Mouse (Mus musculus) heart, adult 2 months (tissue): ENCODE measurements around the gene Dlst. TPM values are rescaled to one million over a fixed set of nuclear protein-coding genes. Genes with fewer than 3 reads are reported as not detected.

Experiments used
- DNase-seq, 2 experiments: peaks; one replicate each; pipeline ENCODE4 v3.0.0; 2021
- H3K27ac ChIP-seq: fragments of 200-600 bp; 2 replicates; pipeline ENCODE4 v1.8.1; 2022
- H3K27me3 ChIP-seq: fragments of 200-500 bp; 2 replicates; pipeline ENCODE4 v1.6.1; 2012; ENCODE audit warnings: mild to moderate bottlenecking, low read length, inconsistent platforms, mixed read lengths; ENCODE audit not compliant: control insufficient read depth, insufficient read depth
- H3K36me3 ChIP-seq: fragments of 200-500 bp; 2 replicates; pipeline ENCODE4 v1.6.1; 2012; ENCODE audit warnings: low read length, inconsistent platforms; ENCODE audit not compliant: control insufficient read depth, insufficient read depth
- H3K4me1 ChIP-seq: fragments of 200-500 bp; 2 replicates; pipeline ENCODE4 v1.6.1; 2011; ENCODE audit warnings: low read length; ENCODE audit not compliant: control insufficient read depth, insufficient read depth
- H3K4me3 ChIP-seq: fragments of 200-600 bp; 2 replicates; pipeline ENCODE4 v1.8.1; 2022
- H3K79me2 ChIP-seq: fragments of 200-500 bp; replicated peaks from 2 replicates; pipeline ENCODE4 v1.6.1; 2012; ENCODE audit warnings: mild to moderate bottlenecking, inconsistent platforms, low read length, moderate library complexity, mixed read lengths; ENCODE audit not compliant: control insufficient read depth, insufficient read depth
- H3K9ac ChIP-seq: fragments of 200-500 bp; 2 replicates; pipeline ENCODE4 v1.6.1; 2012; ENCODE audit warnings: low read depth, mild to moderate bottlenecking, control low read depth, inconsistent platforms, low read length, mixed read lengths
- CTCF ChIP-seq: fragments of 200-600 bp; IDR thresholded peaks from 2 replicates; pipeline ENCODE4 v1.8.1; 2022; ENCODE audit warnings: antibody characterized with exemption, mild to moderate bottlenecking, moderate library complexity
- EP300 ChIP-seq: fragments of 200-500 bp; IDR thresholded peaks from 2 replicates; pipeline ENCODE4 v1.6.1; 2011; ENCODE audit warnings: low read depth, low read length, control low read depth; ENCODE audit not compliant: insufficient read depth
- POLR2A ChIP-seq: fragments of 200-500 bp; IDR thresholded peaks from 2 replicates; pipeline ENCODE4 v1.6.1; 2011; ENCODE audit warnings: mild to moderate bottlenecking, low read depth, low read length, control low read depth; ENCODE audit not compliant: insufficient read depth
- WGBS: fragments of 180-500 bp; shearing (Covaris S2); methylation state at CpG from one replicate; pipeline ENCODE4 v1.1.7; 2018; 5-methylcytosine and 5-hydroxymethylcytosine counted together
- intact Hi-C: fragments of 180-260 bp; cut with DNase I; formaldehyde crosslinking; loops from one replicate; pipeline ENCODE4 v1.15.1; 2025
- polyA plus RNA-seq: library from polyadenylated mRNA; depleted of rRNA; stranded (reverse); fragments of >200 nt; gene quantifications from 2 replicates; pipeline ENCODE4 v1.2.3, GENCODE M21; 2012
- total RNA-seq, 2 experiments: library from RNA; stranded (reverse); gene quantifications; 2 replicates each; pipeline ENCODE4 v1.2.3; 2021

The Dlst gene
- total and polyA plus RNA-seq, 3 experiments, result 423 to 715 (median 668) TPM

DNA sequence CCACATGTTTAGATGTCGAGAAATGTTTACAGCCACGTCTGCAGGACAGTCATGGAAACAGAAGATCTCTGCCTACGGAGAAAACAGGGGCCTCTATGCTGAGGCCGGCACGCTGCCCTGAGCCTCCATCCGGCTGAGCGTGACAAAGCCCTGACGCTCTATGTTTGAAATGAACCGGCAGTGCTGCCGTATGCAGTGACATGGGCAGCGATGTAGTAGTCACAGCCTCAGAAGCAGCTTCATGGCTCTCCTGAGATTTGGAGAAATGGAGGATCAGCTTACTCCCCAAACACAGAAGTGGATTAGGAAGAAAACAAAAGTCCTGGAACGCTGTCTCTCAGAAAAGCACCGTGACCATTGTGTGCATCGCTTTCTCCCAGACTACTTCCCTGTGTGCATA lies 9.6 kb upstream of the Dlst start:
- DNase-seq, result no peak
- 75% methylated on average over 14 of the region's 14 CpGs for WGBS
- no peaks in the 10 kb centered on the region for H3K79me2 ChIP-seq
- no peaks in the 10 kb centered on the region for H3K4me1 ChIP-seq
- H3K36me3 ChIP-seq, result no peaks in the 10 kb centered on the region
- H3K27ac ChIP-seq, result no peak overlapping the region
- no peaks in the 10 kb centered on the region for H3K27me3 ChIP-seq
- TF ChIP-seq POLR2A, result no peak
- TF ChIP-seq EP300, result no peak
- TF ChIP-seq CTCF, result no peak
- no peak overlapping the region for H3K4me3 ChIP-seq
- intact Hi-C loops, result no loop called here
- no peak overlapping the region for H3K9ac ChIP-seq

DNA sequence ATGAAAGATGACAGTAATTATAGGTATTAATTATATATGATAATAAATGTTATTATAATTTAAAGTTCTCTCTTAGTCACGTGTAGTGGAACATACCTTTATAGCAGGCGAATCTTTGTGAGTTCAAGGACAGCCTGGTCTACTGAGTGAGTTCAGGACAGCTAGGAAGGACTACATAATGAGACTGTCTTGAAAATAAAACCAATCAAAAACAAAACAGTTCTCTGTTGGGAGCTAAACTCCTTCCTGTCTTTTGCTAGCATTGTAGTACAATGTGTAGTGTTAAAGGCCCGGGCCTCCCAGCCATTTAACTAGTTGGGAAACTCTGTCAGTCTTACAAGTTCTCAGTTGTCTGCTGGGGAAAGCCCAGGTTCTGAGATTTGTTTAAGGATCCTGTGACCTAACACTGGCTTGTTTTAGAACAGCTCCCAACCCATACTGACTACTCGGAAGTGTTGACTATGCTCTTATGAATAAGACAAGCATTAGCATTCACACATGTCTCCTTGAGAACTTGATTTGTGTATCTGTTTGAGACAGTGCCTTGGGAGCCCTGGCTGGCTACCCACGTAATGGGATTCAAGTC lies 9.0 kb upstream of the Dlst start:
- H3K4me1 ChIP-seq, result no peaks in the 10 kb centered on the region
- no peak overlapping the region for H3K27ac ChIP-seq
- no peaks in the 10 kb centered on the region for H3K27me3 ChIP-seq
- intact Hi-C loops, result no loop called here
- WGBS, result 83% methylated on average over 5 of the region's 5 CpGs
- no peak for TF ChIP-seq CTCF
- TF ChIP-seq EP300, result no peak
- TF ChIP-seq POLR2A, result no peak
- H3K4me3 ChIP-seq, result no peak overlapping the region
- no peaks in the 10 kb centered on the region for H3K79me2 ChIP-seq
- H3K36me3 ChIP-seq, result no peaks in the 10 kb centered on the region
- DNase-seq, result no peak
- H3K9ac ChIP-seq, result no peak overlapping the region

DNA sequence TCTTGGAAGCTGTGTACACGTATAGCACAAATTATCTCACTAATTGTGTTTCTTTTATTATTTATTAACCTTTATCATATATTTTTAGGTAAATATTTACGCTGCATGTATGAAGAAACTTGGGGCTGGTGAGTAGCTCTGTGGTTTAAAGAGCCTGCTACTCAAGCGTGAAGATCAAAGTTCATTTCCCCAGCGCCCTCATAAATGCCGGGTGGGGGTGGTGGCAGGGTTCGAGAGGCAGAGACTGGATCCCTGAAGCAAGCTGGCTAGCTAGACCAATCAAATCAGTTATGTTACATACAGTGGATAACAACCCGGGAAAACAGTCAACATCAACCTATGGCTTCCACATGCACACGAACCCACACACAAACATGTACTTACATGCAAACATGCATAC lies 7.5 kb upstream of the Dlst start:
- intact Hi-C loops, result no loop called here
- H3K36me3 ChIP-seq, result no peaks in the 10 kb centered on the region
- WGBS, result 85% methylated on average over 8 of the region's 8 CpGs

DNA sequence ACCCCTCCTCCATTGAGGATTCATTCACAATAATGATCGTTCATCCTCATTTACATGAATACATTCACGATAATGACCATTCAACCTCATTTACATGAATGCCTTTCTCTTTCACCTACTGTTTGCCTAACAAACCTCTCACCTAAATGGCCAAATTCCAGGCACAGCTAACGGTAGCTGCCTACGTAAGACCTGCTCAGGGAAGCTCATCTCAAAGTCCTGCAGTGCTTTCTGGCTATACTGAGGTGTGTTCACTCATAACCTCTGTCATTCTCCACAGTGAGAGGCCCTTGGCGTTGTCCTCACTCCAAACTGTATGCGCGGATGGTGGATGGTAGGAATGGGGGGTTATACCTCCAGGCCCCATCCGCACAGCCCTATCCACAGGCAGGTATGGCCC lies 5.8 kb upstream of the Dlst start:
- Histone ChIP-seq H3K27ac (no peak overlapping the region), H3K36me3 (no peaks in the 10 kb centered on the region), H3K27me3 (no peaks in the 10 kb centered on the region), H3K4me1 (peaks cover 2% of the 10 kb centered on the region), H3K79me2 (no peaks in the 10 kb centered on the region), H3K9ac (no peak overlapping the region), H3K4me3 (no peak overlapping the region)
- intact Hi-C loops, result no loop called here
- WGBS, result 86% methylated on average over 8 of the region's 8 CpGs
- no peak for DNase-seq
- TF ChIP-seq POLR2A (no peak), EP300 (no peak), CTCF (no peak)

More for the DNA sequence above, 7.5 kb upstream of the Dlst start:
- TF ChIP-seq CTCF, result no peak
- no peak for TF ChIP-seq EP300
- TF ChIP-seq POLR2A, result no peak
- no peak overlapping the region for H3K27ac ChIP-seq
- no peaks in the 10 kb centered on the region for H3K4me1 ChIP-seq
- H3K27me3 ChIP-seq, result no peaks in the 10 kb centered on the region
- H3K9ac ChIP-seq, result no peak overlapping the region
- no peaks in the 10 kb centered on the region for H3K79me2 ChIP-seq
- no peak for DNase-seq
- H3K4me3 ChIP-seq, result no peak overlapping the region

DNA sequence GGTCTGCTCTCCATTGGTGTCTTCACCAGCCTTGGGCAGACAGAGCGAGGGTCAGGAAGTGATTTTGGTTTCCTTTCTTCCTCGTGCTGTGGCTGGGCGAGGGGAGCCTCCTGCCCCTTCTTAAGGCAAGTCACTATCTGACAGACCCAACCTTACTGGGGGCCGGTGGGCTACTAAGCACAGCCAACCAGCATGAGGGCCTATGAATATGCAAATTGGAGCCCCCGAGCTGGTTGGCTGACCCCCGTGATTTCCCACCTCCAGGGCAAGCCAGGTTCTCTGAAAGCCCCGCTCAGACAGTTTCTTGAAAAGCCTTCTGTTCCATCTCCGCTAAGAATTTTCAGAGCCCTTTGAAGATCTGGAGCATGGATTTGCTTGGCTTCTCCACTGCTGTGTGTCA lies 4.3 kb upstream of the Dlst start:
- peaks cover 1% of the 10 kb centered on the region; the same call in 1 of the 2 replicates for H3K79me2 ChIP-seq
- H3K4me1 ChIP-seq, result peaks cover 4% of the 10 kb centered on the region
- TF ChIP-seq EP300 (no peak), CTCF (no peak), POLR2A (no peak)
- no peaks in the 10 kb centered on the region for H3K36me3 ChIP-seq
- no peak for DNase-seq
- intact Hi-C loops, result no loop called here
- H3K27ac ChIP-seq, result no peak overlapping the region
- WGBS, result 41% methylated on average over 8 of the region's 8 CpGs
- no peak overlapping the region for H3K4me3 ChIP-seq
- H3K9ac ChIP-seq, result no peak overlapping the region
- no peaks in the 10 kb centered on the region for H3K27me3 ChIP-seq

DNA sequence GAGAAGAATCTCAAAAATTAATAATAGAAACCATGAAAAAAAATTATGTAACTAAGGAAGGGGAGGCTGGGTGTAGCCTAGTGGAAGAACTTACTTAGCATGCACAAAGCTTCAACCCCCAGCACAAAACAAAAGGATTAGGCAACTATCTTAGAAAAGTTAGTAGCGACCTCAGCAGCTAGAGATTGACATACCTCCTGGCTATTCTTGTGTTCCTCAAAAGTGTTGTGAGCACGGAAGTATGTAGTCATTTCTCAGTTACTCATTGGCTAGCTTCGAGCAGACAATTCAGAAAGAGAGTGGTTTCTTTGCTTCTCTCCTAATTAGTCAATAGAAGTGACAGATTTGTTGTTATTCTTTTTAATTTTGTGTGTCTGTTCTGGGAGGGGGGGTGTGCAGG lies 2.0 kb upstream of the Dlst start:
- Histone ChIP-seq H3K4me3 (no peak overlapping the region), H3K9ac (no peak overlapping the region), H3K4me1 (peaks cover 13% of the 10 kb centered on the region), H3K79me2 (peaks cover 5% of the 10 kb centered on the region), H3K27me3 (no peaks in the 10 kb centered on the region), H3K36me3 (peaks cover 19% of the 10 kb centered on the region), H3K27ac (no peak overlapping the region)
- DNase-seq, result no peak
- WGBS, result 76% methylated on average over 3 of the region's 3 CpGs
- TF ChIP-seq POLR2A (no peak), EP300 (no peak), CTCF (no peak)
- intact Hi-C loops, result no loop called here
